Mouse (Mus musculus) heart, embryonic 15.5 days (tissue): ENCODE results near the gene Eya2. TPM values are rescaled to one million over a fixed set of nuclear protein-coding genes. Genes with fewer than 3 reads are reported as not detected.
"Not testable (repeated sequence)": the region's sequence is repeated elsewhere in the genome, so short reads cannot be mapped to it uniquely, and the experiment has no call there.

Source experiments
- ATAC-seq: fragments of 200-750 bp; cut with Nextera tagmentation; replicated peaks from 2 replicates; pipeline ENCODE4 v1.8.0; 2017; ENCODE audit warnings: low read depth, moderate TSS enrichment; ENCODE audit not compliant: insufficient number of reproducible peaks, insufficient read depth, low FRiP score
- H3K27ac ChIP-seq: fragments of 300-500 bp; sonication (generic); 2 replicates; pipeline ENCODE4 v1.5.1; 2015; ENCODE audit warnings: mild to moderate bottlenecking, inconsistent platforms
- H3K27me3 ChIP-seq: fragments of 300-500 bp; sonication (generic); 2 replicates; pipeline ENCODE4 v1.6.1; 2015; ENCODE audit warnings: inconsistent platforms
- H3K36me3 ChIP-seq: fragments of 300-500 bp; sonication (generic); 2 replicates; pipeline ENCODE4 v1.6.1; 2015; ENCODE audit warnings: mild to moderate bottlenecking, inconsistent platforms
- H3K4me1 ChIP-seq: fragments of 300-500 bp; sonication (generic); replicated peaks from 2 replicates; pipeline ENCODE4 v1.6.1; 2015; ENCODE audit warnings: inconsistent platforms
- H3K4me2 ChIP-seq: fragments of 300-500 bp; sonication (generic); 2 replicates; pipeline ENCODE4 v1.6.1; 2015; ENCODE audit warnings: inconsistent platforms, mild to moderate bottlenecking, moderate library complexity
- H3K4me3 ChIP-seq: fragments of 300-500 bp; sonication (generic); 2 replicates; pipeline ENCODE4 v1.5.1; 2015; ENCODE audit warnings: mild to moderate bottlenecking, inconsistent platforms
- H3K9ac ChIP-seq: fragments of 300-500 bp; sonication (generic); 2 replicates; pipeline ENCODE4 v1.6.1; 2015; ENCODE audit warnings: mild to moderate bottlenecking, inconsistent platforms
- H3K9me3 ChIP-seq: fragments of 300-500 bp; sonication (generic); replicated peaks from 2 replicates; pipeline ENCODE4 v1.6.1; 2016; ENCODE audit warnings: inconsistent platforms
- WGBS: fragments of 180-500 bp; shearing (Covaris S2); methylation state at CpG from one replicate; pipeline ENCODE4 v1.1.7; 2015; ENCODE audit warnings: mixed read lengths; 5-methylcytosine and 5-hydroxymethylcytosine counted together
- polyA plus RNA-seq: library from polyadenylated mRNA; unstranded; fragments of >200 nt; fragmentation: Nextera tagmentation; extraction: Ambion mirVana; gene quantifications from 2 replicates; pipeline ENCODE4 v1.2.1, GENCODE M21; 2015

The Eya2 gene
- 1.3 and 6.4 TPM in 2 replicates for polyA plus RNA-seq

DNA sequence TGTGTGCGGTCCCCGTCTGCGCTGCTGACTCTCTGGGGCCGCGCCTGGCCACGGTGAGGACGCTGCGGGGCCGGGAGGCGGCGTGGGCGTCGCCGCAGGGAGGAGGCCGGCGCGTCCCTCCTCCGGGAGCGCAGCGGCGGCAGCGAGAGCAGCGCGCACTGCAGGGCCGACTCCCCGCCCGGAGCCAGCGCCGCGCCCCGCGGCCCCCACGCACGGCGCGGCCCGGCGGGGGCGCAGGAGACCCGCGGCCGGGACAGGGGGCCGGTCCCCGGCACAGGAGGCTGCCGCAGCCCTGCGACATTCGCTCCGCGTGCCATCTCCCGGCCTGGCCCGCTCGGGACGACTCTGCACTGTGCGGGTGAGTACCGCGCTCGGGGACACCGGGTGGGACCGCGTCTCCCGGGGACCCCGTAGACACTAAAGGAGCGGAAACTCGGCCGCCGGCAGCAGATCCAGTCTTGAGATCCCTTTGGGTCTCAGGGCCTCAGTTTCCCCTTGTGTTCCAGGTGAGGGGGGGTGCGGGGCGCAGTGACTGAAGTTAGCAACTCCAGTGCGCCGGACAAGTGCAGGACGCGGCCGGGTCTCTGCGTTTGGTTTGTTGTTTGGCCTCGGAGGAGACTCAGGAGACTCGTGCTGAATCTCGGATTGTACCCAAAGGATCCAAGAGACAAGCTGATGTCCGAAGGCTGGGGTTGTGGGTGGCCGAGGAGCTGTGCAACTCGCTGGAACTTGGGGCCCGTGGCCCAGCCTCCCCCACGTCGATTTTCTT, at the start of gene Eya2:
TSS of gene Eya2 (plus strand) at position 126 of the 769 bp plus-strand sequence.
- Histone ChIP-seq H3K4me2 (peak within 1 kb of the TSS; percentile 78), H3K36me3 (no peaks in the 10 kb centered on the region), H3K9ac (peak within 1 kb of the TSS; percentile 50), H3K4me3 (peak within 1 kb of the TSS; percentile 51), H3K9me3 (no peaks in the 10 kb centered on the region), H3K27me3 (peaks cover 65% of the 10 kb centered on the region), H3K27ac (no peak within 1 kb of the TSS), H3K4me1 (peaks cover 10% of the 10 kb centered on the region)
- WGBS = under 1% methylated on average over 62 of the region's 83 CpGs
- ATAC-seq = peak; percentile 55; the same call in 1 of the 2 replicates

GRCm38 (mm10) chr2:165545687-165546086, 49.1 kb upstream of the Eya2 start:
- Histone ChIP-seq H3K27ac (no peak overlapping the region), H3K4me2 (no peak overlapping the region), H3K4me3 (no peak overlapping the region), H3K9ac (no peak overlapping the region), H3K4me1 (0 out of 2 replicates have a peak, but pooled peaks cover 5% of the 10 kb centered on the region), H3K27me3 (peaks cover 12% of the 10 kb centered on the region; the same call in 1 of the 2 replicates), H3K9me3 (no peaks in the 10 kb centered on the region), H3K36me3 (no peaks in the 10 kb centered on the region)
- no peak for ATAC-seq
- 86% methylated on average over 2 of the region's 2 CpGs for WGBS

DNA sequence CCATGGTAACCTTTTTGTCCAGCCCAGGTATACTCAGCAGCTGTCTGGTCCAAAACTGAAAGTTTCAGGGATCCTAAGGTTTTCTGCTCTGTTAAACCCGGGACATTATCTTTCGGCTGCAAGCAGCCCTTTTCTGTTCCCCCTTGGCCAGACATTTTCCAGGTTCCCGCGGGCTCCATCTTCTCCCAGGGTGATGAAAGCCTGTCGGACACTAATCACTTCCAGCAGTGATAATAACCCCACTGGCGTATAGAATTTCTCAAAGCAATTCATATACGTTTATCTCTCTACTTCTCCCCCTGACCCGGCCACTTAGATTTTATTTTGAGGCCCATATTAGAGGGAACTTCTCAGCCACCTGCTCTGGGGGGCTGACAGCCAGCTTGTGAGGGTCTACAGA, 48.5 kb upstream of the Eya2 start:
- Histone ChIP-seq H3K4me1 (0 out of 2 replicates have a peak, but pooled peaks cover 5% of the 10 kb centered on the region), H3K27ac (no peak overlapping the region), H3K4me2 (no peak overlapping the region), H3K9me3 (no peaks in the 10 kb centered on the region), H3K4me3 (no peak overlapping the region), H3K27me3 (peaks cover 10% of the 10 kb centered on the region; the same call in 1 of the 2 replicates), H3K36me3 (no peaks in the 10 kb centered on the region), H3K9ac (no peak overlapping the region)
- no peak for ATAC-seq
- 32% methylated on average over 8 of the region's 8 CpGs for WGBS

DNA sequence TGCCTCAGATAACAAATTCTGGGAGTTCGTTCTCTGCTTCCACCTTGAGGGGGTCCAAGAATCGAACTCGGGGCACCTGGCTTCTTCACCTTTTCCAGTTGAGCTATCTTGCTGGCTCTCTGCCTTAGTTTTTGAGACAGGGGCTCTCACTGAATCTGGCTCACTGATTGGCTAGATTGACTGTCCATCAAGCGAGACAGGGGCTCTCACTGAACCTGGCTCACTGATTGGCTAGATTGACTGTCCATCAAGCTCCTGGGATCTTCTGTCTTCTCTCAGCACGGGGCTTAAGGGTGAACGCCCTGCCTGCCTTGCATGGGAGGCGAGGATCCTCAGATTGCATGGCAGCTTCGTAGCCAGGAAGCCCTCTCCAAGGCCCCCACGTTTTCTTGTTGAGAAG, 47.4 kb upstream of the Eya2 start:
- Histone ChIP-seq H3K27me3 (peaks cover 10% of the 10 kb centered on the region; the same call in 1 of the 2 replicates), H3K27ac (no peak overlapping the region), H3K4me3 (no peak overlapping the region), H3K9ac (no peak overlapping the region), H3K4me2 (no peak overlapping the region), H3K9me3 (no peaks in the 10 kb centered on the region), H3K4me1 (0 out of 2 replicates have a peak, but pooled peaks cover 5% of the 10 kb centered on the region), H3K36me3 (no peaks in the 10 kb centered on the region)
- ATAC-seq = no peak
- WGBS = 50% methylated on average over 9 of the region's 9 CpGs

DNA sequence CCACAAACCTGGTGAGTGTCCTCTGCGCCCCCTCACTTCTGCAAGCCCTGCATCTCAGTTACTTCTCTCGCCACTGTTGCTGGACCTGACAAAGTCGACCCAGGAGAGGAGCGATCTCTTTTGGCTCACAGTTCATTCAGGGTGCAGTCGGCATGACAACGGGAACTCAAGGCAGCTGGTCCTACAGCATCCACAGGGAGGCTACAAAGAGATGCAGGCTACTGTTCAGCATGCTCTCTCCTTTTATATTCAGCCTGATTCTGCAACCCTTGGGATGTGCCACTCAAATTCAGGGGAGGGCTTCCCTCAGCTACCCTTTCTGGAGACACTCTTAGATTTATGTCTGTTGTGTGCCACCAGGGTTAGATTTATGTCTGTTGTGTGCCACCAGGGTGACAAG, 46.2 kb upstream of the Eya2 start:
- Histone ChIP-seq H3K27ac (no peak overlapping the region), H3K36me3 (no peaks in the 10 kb centered on the region), H3K9ac (no peak overlapping the region), H3K27me3 (0 out of 2 replicates have a peak, but pooled peaks cover 4% of the 10 kb centered on the region), H3K9me3 (no peaks in the 10 kb centered on the region), H3K4me1 (0 out of 2 replicates have a peak, but pooled peaks cover 5% of the 10 kb centered on the region), H3K4me3 (no peak overlapping the region), H3K4me2 (no peak overlapping the region)
- 71% methylated on average over 6 of the region's 6 CpGs for WGBS
- ATAC-seq = no peak

DNA sequence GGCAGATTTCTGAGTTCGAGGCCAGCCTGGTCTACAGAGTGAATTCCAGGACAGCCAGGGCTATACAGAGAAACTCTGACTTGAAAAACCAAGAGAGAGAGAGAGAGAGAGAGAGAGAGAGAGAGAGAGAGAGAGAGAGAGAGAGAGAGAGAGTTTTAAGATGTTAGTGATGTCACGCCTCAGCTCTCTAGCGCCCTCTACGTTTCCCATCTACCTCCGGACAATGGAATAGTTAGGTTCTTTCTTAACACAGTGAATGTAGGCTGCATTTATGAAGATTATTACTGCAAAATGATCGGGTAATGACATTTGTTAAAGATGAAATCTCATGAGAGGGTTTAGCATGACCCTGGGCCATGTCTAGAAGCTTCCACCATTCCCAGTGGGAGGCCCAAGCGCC, 44.4 kb upstream of the Eya2 start:
- H3K9ac ChIP-seq, ATAC-seq, H3K4me2 ChIP-seq, H3K27me3 ChIP-seq, H3K9me3 ChIP-seq, H3K4me1 ChIP-seq, H3K27ac ChIP-seq, H3K4me3 ChIP-seq, H3K36me3 ChIP-seq: not testable (repeated sequence)
- WGBS = 69% methylated on average over 7 of the region's 7 CpGs

DNA sequence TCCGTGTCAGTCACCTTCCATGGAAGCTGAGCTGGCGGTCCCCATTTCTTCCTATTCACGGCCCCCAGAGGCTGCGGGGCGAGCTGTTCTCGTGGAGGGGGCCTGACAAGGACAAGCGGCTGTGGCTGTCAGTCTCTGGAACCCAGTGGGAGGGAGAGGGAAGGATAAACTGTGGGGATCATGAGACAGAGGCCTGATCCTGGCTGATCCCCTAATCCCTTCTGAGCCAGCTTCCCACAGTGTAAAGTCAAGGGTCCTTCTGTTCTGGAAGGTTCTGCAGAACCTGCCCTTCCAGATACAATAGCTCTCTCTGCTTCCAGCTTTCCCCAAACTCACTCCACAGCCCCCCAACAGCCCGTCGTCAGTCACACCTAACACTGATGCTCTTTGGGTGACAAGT, 40.8 kb upstream of the Eya2 start:
- no peaks in the 10 kb centered on the region for H3K4me1 ChIP-seq
- no peak for ATAC-seq
- H3K27me3 ChIP-seq = peaks cover 5% of the 10 kb centered on the region; the same call in 1 of the 2 replicates
- no peak overlapping the region for H3K4me3 ChIP-seq
- no peak overlapping the region for H3K9ac ChIP-seq
- WGBS = 69% methylated on average over 9 of the region's 9 CpGs
- H3K4me2 ChIP-seq = no peak overlapping the region
- no peaks in the 10 kb centered on the region for H3K9me3 ChIP-seq
- H3K27ac ChIP-seq = no peak overlapping the region
- H3K36me3 ChIP-seq = no peaks in the 10 kb centered on the region

GRCm38 (mm10) chr2:165557278-165557677, 37.6 kb upstream of the Eya2 start:
- Histone ChIP-seq H3K9ac (no peak overlapping the region), H3K36me3 (no peaks in the 10 kb centered on the region), H3K4me1 (no peaks in the 10 kb centered on the region), H3K4me3 (no peak overlapping the region), H3K27ac (no peak overlapping the region), H3K9me3 (no peaks in the 10 kb centered on the region), H3K27me3 (peaks cover 16% of the 10 kb centered on the region; the same call in 1 of the 2 replicates), H3K4me2 (no peak overlapping the region)
- WGBS = 76% methylated on average over 7 of the region's 7 CpGs
- no peak for ATAC-seq

GRCm38 (mm10) chr2:165558916-165559315, 35.9 kb upstream of the Eya2 start:
- no peaks in the 10 kb centered on the region for H3K9me3 ChIP-seq
- H3K27me3 ChIP-seq = peaks cover 31% of the 10 kb centered on the region
- H3K27ac ChIP-seq = no peak overlapping the region
- H3K36me3 ChIP-seq = no peaks in the 10 kb centered on the region
- no peak overlapping the region for H3K4me2 ChIP-seq
- WGBS = 53% methylated on average over 11 of the region's 11 CpGs
- H3K9ac ChIP-seq = no peak overlapping the region
- H3K4me1 ChIP-seq = peaks cover 9% of the 10 kb centered on the region
- no peak overlapping the region for H3K4me3 ChIP-seq
- ATAC-seq = no peak

DNA sequence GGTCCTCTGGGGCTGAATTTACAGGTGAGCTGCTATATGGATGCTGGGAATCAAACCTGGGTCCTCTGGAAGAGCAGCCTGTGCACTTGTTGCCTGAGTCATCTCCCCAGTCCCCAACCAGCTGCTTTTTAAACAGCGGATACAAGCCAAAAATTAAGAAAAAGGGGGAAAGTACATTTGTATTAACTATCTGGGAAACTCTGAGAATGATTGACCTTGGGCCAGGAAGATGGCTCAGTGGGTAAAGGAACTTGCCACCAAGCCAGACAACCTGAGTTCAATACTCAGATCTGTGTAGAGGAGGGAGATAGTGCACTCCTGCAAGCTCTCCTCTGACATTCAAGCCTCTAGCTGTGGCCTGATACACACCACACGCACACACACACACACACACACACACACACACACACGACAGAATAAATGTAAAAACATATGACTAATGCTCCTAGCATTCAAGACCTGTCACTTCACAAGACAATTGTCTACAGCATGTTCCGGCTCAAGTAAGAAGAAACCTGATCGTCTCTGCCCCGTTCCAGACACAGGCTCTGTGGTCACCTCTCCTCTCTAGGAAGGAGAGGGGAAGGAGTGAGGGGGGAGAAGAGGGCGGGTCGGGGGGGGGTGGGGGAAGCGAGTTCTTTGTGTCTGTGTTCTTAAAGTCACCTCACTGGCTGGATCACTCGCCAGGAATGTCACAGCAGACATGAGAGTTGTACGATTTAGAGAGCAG, 35.2 kb upstream of the Eya2 start:
- WGBS = 21% methylated on average over 11 of the region's 11 CpGs
- peaks cover 39% of the 10 kb centered on the region for H3K27me3 ChIP-seq
- H3K4me2 ChIP-seq = no peak overlapping the region
- H3K4me1 ChIP-seq = peaks cover 9% of the 10 kb centered on the region
- H3K9ac ChIP-seq = no peak overlapping the region
- no peaks in the 10 kb centered on the region for H3K36me3 ChIP-seq
- H3K27ac ChIP-seq = no peak overlapping the region
- no peak overlapping the region for H3K4me3 ChIP-seq
- no peaks in the 10 kb centered on the region for H3K9me3 ChIP-seq
- ATAC-seq = no peak

- no peak overlapping the region for H3K9ac ChIP-seq
- H3K4me3 ChIP-seq = no peak overlapping the region
- peaks cover 9% of the 10 kb centered on the region for H3K4me1 ChIP-seq
- ATAC-seq = no peak
- no peak overlapping the region for H3K4me2 ChIP-seq
- H3K27me3 ChIP-seq = peaks cover 53% of the 10 kb centered on the region
- no peak overlapping the region for H3K27ac ChIP-seq
- no peaks in the 10 kb centered on the region for H3K36me3 ChIP-seq
- WGBS = 81% methylated on average over 6 of the region's 6 CpGs
- H3K9me3 ChIP-seq = no peaks in the 10 kb centered on the region
These were observed 33.0 kb upstream of the Eya2 start for GRCm38 (mm10) chr2:165561861-165562260.
